Mouse (Mus musculus) embryonic facial prominence, embryonic 10.5 days (tissue): Measurements from ENCODE around the gene Uimc1. TPM values are rescaled to one million over a fixed set of nuclear protein-coding genes. Genes with fewer than 3 reads are reported as not detected.

Experiments used
- DNase-seq: peaks from one replicate; pipeline ENCODE4 v3.0.0-alpha.2; 2017; ENCODE audit warnings: low spot score
- H3K27ac ChIP-seq: fragments of 300-500 bp; sonication (generic); replicated peaks from 2 replicates; pipeline ENCODE4 v1.5.1; 2016; ENCODE audit warnings: mild to moderate bottlenecking
- H3K27me3 ChIP-seq: fragments of 300-500 bp; sonication (generic); replicated peaks from 2 replicates; pipeline ENCODE4 v1.6.1; 2016; ENCODE audit warnings: low read depth, mild to moderate bottlenecking; ENCODE audit not compliant: poor library complexity, severe bottlenecking
- H3K36me3 ChIP-seq: fragments of 300-500 bp; sonication (generic); replicated peaks from 2 replicates; pipeline ENCODE4 v1.6.1; 2016; ENCODE audit warnings: mild to moderate bottlenecking, moderate library complexity
- H3K4me1 ChIP-seq: fragments of 300-500 bp; sonication (generic); 2 replicates; pipeline ENCODE4 v1.6.1; 2016
- H3K4me3 ChIP-seq: fragments of 300-500 bp; sonication (generic); 2 replicates; pipeline ENCODE4 v1.5.1; 2016; ENCODE audit warnings: mild to moderate bottlenecking, moderate library complexity
- H3K9me3 ChIP-seq: fragments of 300-500 bp; sonication (generic); 2 replicates; pipeline ENCODE4 v1.6.1; 2016; ENCODE audit warnings: mild to moderate bottlenecking
- WGBS: fragments of 180-500 bp; shearing (Covaris S2); methylation state at CpG from one replicate; pipeline ENCODE4 v1.1.7; 2016; 5-methylcytosine and 5-hydroxymethylcytosine counted together
- polyA plus RNA-seq: library from polyadenylated mRNA; unstranded; fragments of >200 nt; fragmentation: Nextera tagmentation; extraction: Ambion mirVana; gene quantifications from 2 replicates; pipeline ENCODE4 v1.2.1, GENCODE M21; 2016

Uimc1 gene
- polyA plus RNA-seq, 1 experiment from 2014 or later, result 23.9 TPM

DNA sequence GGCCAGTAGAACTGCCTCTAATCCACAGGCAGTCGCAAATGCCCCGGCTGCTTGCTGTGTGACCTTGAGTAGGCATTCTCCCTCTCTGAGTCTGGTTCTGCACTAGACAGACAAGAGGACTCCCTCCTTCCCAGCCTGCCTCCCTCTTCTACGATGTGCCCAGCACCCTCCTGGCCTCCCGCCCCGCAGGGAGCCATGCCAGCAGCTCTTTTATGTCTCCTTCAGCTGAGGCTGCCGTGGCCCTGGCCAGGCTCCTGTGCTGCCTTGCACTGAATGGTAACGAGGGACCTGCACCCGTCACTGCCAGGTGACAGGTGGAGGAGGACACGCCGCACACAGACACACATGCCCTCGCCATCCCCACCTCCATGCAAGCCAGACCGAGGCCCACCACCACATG lies 119.1 kb downstream of the Uimc1 start:
- Histone ChIP-seq H3K27me3 (peaks cover 66% of the 10 kb centered on the region), H3K4me3 (no peak overlapping the region), H3K27ac (no peak overlapping the region), H3K4me1 (peaks cover 44% of the 10 kb centered on the region), H3K9me3 (no peaks in the 10 kb centered on the region), H3K36me3 (no peaks in the 10 kb centered on the region)
- DNase-seq, result no peak
- WGBS, result 68% methylated on average over 12 of the region's 12 CpGs

DNA sequence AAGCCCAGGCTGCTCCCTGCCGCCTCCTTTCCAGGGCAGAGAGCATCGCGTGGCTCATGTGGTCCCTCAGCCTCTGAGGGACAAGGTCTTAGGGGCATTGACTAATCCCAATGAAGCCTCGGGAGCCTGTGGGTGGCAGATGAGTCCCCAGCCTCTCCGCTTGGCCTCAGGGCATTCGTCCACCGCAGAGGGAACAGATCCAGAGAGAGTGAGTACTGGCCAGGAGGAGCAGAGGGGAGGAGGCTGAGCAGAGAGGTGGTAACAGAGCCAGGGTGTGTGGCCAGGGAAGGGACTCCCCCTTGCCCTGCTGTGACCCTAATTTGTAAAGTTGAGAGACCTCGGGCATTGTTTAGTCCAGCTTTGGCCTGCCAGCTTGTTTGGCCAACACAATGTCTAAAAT lies 121.3 kb downstream of the Uimc1 start:
- H3K9me3 ChIP-seq, result no peaks in the 10 kb centered on the region
- 23% methylated on average over 8 of the region's 8 CpGs for WGBS
- peaks cover 56% of the 10 kb centered on the region for H3K27me3 ChIP-seq
- H3K27ac ChIP-seq, result no peak overlapping the region
- no peaks in the 10 kb centered on the region for H3K36me3 ChIP-seq
- no peak overlapping the region for H3K4me3 ChIP-seq
- DNase-seq, result no peak
- peaks cover 53% of the 10 kb centered on the region for H3K4me1 ChIP-seq

Other genes with a start within 250 kb of the Uimc1 start
- 2.1 and 2.2 TPM in 2 replicates for gene Unc5a, start 150.9 kb downstream of the Uimc1 start, polyA plus RNA-seq
- 0.39 and 0.65 TPM in 2 replicates for gene Hk3, start 78.9 kb downstream of the Uimc1 start, polyA plus RNA-seq
- gene Zfp346, start 5.0 kb upstream of the Uimc1 start, polyA plus RNA-seq, result 26.4 and 29.4 TPM in 2 replicates
- gene Gm17617, start 33.2 kb upstream of the Uimc1 start, polyA plus RNA-seq, result not detected in 2 replicates
- gene Fgfr4, start 52.3 kb upstream of the Uimc1 start, polyA plus RNA-seq, result 0.46 and 0.49 TPM in 2 replicates
- 71.9 and 72.5 TPM in 2 replicates for gene Nsd1, start 109.5 kb upstream of the Uimc1 start, polyA plus RNA-seq
- gene Prelid1, start 220.2 kb upstream of the Uimc1 start, polyA plus RNA-seq, result 460 and 481 TPM in 2 replicates
- 70.4 and 73.3 TPM in 2 replicates for gene Rab24, start 221.6 kb upstream of the Uimc1 start, polyA plus RNA-seq
- 20.5 and 20.9 TPM in 2 replicates for gene Mxd3, start 229.5 kb upstream of the Uimc1 start, polyA plus RNA-seq